Mouse (Mus musculus) adrenal gland, adult (tissue): ENCODE measurements around the gene Snai1.

Experiments used
- DNase-seq, 2 experiments: peaks; one replicate each; pipeline ENCODE4 v3.0.0; 2022 to 2023; ENCODE audit warnings: low spot score in 1 of 2; ENCODE audit not compliant: inconsistent age in 2 of 2

Snai1 gene

GRCm38 (mm10) chr2:167537476-167538297 lies at the start of gene Snai1:
Gene Snai1, plus strand, starts transcription at chr2:167538195.
- DNase-seq, result peak; percentile 98

DNA sequence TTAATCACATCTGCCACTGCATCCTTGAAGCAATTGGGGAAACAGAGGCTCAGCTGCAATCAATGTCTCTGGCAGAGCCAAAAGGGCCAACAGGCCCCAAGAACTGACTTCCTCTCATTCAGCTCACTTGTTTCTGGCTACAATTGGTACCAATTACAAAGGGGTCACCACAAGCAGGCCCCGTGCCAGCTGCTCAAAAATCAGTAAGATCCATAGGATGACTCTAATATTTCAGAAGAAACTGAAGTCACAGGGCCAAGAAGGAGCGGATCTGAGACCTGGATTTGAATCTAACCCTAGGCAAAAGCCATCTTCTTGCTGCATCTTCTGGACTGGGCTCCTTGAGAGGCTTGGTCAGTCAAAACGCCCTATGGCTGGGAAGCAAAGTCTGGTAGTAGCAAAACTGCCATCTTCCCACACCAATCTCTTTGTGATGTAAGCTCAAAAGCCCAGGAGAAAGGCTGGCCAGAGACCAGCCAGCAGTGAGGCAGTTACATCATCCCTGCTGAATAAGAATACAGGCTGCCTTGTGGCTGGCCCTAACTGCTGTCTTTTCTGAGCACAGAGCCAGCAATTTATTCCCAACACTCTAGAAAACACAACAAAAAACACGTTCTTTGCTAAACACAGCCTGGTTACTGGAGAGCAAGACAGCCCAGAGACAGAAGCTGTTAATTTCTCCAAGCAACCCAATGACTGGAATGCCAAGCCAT lies 47.0 kb upstream of the Snai1 start:
- peak in 1 of 2 experiments; percentile 75 for DNase-seq

GRCm38 (mm10) chr2:167491757-167492708 lies 46.0 kb upstream of the Snai1 start, which contains the start of gene Rnf114:
Gene Rnf114, plus strand, starts transcription at chr2:167492645.
- peak in 1 of 2 experiments; percentile 75 for DNase-seq

DNA sequence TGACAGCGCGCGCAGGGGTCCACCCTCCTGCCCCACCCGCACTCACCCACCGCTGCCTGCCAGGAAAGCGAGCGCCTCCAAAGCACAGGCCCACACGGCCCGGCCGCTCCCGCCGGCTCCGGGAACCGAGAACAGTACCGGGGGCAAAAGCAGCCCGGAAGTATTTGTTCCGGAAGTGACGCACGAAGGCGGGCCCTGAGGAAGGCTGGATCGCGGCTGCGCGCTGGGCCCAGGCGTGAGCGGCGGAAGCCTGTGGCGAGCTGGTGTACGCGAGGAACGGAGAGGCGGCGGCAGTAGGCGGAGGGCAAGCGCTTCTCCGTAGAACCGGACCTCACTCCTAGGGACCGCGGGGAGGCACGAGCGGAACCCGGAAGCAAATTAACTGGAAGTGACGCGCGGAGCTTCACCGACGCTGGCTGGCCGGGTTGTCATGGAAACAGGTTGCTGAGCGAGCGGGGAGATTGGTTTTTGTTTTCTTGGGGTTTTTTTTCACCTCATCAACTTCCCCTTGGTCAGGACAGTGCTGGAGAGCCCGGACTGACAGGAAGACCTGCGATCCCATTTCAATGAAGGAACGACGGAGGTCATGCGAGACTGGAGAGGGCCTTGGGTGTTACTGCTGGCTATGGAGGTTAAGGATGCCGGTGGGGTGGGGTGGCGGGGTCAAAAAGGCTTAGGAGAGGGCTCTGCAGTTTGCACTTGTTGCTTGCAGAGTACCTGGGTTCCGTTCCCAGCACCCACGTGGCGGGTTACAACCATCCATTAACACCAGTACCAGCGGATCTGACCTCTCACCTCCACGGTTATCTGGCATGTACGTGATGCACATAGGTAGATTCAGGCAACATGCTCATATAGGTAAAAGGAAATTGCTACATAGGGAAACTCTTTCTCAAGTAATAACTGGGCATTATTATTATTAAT lies 45.0 kb upstream of the Snai1 start, which contains the start of gene Spata2:
Gene Spata2, minus strand, starts transcription at position 175 of the 924 bp plus-strand sequence.
- peak; percentile 95 to 99 for DNase-seq

GRCm38 (mm10) chr2:167496437-167496836 lies 41.6 kb upstream of the Snai1 start:
- DNase-seq, result no peak

DNA sequence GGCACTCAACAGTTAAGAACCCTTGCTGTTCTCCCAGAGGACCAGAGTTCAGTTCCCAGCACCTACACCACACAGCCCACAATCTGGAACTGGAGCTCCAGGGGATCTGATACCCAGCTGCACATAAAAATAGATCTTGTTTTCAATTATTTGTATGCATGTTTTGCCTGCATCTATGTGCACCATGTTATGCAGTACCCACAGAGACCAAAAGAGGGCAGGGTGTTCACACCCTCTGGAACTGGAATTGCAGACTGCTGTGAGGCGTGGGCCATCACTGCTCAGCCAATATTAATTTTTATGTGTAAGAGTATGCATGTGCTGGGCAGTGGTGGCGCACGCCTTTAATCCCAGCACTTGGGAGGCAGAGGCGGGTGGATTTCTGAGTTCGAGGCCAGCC lies 40.7 kb upstream of the Snai1 start:
- peak in 1 of 2 experiments; percentile 81 for DNase-seq

GRCm38 (mm10) chr2:167502554-167503252 lies 35.3 kb upstream of the Snai1 start:
- DNase-seq, result peak in 1 of 2 experiments; percentile 23

DNA sequence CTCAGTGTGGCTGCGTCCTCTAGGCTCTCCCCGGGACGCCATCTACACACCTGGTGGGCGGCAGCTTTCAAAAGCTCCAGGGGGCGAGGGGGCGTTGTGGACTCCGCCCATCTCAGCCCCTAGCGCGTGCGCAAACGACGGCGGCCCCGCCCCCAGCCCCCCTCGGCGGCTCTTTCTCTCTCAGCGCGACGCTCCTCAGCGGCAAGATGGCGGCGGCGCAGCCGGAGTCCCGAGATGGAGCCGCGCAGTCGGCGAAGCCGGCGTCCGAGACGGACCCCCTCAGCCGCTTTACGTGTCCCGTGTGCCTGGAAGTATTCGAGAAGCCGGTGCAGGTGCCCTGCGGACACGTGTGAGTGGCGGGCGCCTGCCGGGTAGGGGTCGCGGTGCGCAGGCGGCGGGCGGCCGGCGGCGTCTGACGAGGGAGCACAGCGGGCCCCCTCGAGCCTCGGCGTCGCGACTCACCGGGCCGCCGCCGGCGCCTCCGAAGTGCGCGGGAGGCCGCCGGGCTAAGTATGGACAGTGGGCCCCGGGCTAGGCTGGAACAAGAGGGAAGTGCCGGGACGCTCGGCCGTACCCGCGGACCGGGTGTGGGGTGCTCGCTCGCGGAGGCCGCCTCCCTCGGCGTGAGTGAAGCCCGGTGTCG lies 34.6 kb upstream of the Snai1 start:
- peak; percentile 90 to 96 for DNase-seq

DNA sequence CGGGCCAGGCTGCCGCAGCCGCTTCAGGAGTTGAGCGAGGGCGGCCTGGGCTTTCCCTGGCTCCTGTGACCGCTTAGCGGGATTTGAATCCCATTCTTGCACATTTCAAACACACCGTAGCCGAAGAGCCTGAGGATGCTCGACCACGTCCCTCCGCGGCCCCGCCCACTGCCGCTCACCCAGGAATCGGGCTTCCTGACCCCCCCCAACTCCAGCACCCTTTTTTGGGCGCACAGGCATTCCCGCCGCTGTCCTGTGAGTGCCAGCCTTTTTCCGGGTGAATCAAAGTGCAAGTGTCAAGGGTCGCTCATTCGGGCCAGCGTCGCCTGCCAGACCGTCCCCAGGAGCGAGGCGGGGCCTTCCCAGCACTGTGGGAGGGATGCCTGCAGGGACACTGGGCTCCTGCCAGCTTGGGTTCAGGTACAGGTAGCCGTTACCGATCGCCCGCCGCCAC lies 34.1 kb upstream of the Snai1 start:
- DNase-seq, result peak; percentile 81 to 91

- DNase-seq, result peak in 1 of 2 experiments; percentile 79
These were observed 32.9 kb upstream of the Snai1 start for GRCm38 (mm10) chr2:167505127-167505526.

DNA sequence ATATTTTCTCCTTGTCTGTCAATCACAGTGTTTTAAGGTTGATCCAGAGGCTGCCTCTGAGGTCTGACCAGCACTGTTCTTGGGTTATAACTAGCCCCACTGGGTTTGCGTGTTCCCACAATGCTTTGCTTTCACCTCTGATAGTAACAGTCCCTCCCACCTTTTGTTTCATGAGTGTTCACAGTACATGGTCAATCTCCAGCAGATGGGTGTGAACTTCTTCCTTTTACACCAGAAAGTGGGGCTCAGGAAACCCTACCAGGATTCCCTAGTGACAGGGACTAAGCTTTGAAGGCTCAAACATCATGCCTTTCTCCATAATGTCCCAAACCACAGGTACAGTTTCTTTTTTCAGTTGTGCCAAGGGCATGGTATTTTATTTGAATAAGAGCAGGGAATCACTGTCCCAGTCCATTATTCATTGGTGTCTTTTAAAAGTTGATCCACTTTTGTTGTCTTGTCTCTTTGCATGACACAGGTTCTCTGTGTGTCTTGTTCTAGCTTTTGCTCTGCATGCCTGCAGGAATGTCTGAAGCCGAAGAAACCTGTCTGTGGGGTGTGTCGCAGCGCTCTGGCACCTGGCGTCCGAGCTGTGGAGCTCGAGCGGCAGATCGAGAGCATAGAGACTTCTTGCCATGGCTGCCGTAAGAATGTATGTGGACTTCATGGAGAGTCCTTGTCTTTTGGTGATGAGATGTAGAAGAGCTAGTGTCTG lies 31.3 kb upstream of the Snai1 start:
- peak in 1 of 2 experiments; percentile 8 for DNase-seq

DNA sequence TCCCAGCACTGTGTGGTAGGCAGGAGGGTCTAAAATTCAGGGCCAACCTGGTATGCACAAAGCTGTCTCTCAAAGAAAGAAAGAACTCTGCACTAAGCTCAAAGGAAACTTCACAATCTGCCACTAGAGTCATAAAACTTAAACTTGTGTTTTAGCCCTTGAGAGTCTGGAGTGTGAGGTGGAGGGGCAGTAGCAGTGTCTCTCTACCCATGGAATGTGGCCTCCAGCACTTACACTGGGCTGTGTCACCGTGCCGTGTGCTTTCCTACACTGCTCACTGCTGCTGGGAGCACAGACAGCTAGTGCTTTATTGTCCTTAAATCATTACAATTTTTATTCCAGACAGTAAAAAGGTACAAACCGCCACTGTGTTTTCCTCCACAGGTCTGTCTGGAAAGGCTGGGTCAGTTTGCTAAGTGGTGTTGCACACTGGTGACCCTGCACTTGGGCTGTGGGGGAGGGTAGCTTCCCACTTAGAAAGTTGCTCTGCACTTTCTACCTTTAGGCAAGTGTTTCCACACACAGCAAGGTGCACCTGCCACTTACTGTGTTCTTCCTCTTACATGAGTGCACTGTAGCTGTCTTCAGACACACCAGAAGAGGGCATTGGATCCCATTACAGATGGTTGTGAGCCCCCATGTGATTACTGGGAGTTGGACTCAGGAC lies 30.1 kb upstream of the Snai1 start:
- DNase-seq, result peak in 1 of 2 experiments; percentile 9

- peak; percentile 12 to 52 for DNase-seq
These were observed 29.4 kb upstream of the Snai1 start for GRCm38 (mm10) chr2:167508569-167508968.

DNA sequence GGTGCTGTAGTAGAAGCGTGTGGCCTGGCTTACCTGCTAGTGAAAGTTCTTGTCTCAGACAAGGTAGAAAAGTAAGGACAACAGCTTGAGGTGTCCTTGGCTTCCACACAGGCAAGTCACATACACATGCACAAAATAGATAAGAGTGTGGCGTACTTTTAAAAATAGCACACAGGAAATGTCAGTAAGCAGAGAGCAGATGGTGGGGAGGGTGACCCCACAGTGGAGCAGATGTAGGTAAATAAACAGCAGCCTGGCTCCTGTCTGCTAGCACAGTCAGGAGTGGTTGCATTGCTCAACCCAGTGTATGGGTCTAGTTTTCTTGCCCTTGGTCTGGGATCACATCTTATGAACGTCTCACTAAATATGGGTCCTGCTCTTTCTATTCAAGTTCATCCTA lies 27.5 kb upstream of the Snai1 start:
- peak; percentile 15 to 54 for DNase-seq

DNA sequence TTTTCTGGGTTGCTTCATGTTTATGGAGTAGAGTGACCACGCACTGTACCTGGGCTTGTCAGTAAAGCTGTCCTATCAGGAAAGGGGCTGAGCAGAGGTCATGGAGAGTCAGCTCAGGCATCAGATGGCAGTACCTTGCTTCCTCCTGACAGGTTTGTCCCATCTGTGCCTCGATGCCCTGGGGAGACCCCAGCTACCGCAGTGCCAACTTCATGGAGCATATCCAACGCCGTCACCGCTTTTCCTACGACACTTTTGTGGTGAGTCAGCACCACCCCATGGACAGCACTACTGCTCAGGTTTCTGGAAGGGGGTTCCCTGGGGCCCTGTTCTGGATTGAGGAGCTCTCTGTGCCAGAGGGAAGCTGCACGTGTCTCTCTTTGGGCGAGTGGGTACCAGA lies 25.6 kb upstream of the Snai1 start:
- peak; percentile 13 to 41 for DNase-seq

- peak; percentile 5 to 53 for DNase-seq
These were observed 25.0 kb upstream of the Snai1 start for GRCm38 (mm10) chr2:167512970-167513369.

- DNase-seq, result peak; percentile 10 to 49
These were observed 23.4 kb upstream of the Snai1 start for GRCm38 (mm10) chr2:167514641-167515040.
